Comparison of ENCODE assay signal across 8 mouse cellular contexts in the genomic region with DNA sequence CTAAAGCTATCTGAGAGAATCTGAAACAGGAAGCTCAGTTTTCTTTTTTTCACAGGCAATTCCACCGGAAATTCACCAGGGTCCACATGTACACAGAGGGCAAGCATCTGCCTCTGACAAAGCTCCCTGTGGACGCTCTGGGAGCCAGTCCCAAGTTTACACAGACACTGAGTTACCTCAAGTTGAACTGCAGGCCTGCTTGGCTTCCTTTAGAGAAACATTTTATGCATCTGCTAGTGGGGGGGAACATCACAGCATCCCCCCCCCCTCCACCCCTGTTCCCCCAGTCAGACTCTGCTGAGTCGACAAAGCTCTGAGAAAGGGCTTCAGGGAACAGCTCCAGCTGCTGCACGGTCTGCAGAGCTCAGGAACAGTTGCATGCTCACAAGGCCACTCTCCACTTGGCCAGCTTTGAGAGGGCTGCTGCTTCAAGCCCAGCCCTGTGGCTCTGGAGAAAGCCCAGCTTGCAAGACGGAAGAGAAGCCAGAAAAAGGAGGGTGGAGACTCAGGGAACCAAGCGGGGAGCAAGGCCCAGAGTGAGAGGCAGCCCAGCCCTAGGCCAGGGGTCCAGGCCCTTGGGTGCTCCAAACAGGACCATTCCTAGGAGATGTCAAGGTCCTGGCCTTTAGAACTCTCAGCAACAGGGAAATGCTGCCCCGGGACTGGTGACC. TPM values are rescaled to one million over a fixed set of nuclear protein-coding genes. Genes with fewer than 3 reads are reported as not detected.
DNase-seq lines count a peak whose midpoint lies in the region; ATAC-seq and TF ChIP-seq lines count a peak whose summit lies in the region.

No protein-coding gene starts in this region.

- no peak for TF ChIP-seq EP300 in stomach, postnatal 0 days (optimal IDR thresholded peaks at IDR 0.05)

- 22% methylated on average over 7 of the region's 7 CpGs for WGBS in hindbrain, embryonic 16.5 days
- WGBS in limb, embryonic 11.5 days, result 45% methylated on average over 7 of the region's 7 CpGs
- WGBS in stomach, postnatal 0 days, result 8% methylated on average over 7 of the region's 7 CpGs

- peak overlapping the region; percentile 87 for H3K4me2 ChIP-seq in hindbrain, embryonic 16.5 days (ENCODE audit: low read length)
- peak overlapping the region; percentile 87 for H3K4me2 ChIP-seq in limb, embryonic 11.5 days (ENCODE audit: low read depth, severe bottlenecking)
- H3K4me2 ChIP-seq in stomach, postnatal 0 days (replicated peaks; ENCODE audit: low read depth), result peak overlapping the region; percentile 93

- peak; percentile 53 for ATAC-seq in hindbrain, embryonic 16.5 days
- ATAC-seq in limb, embryonic 11.5 days (ENCODE audit: insufficient number of reproducible peaks, low FRiP score, low TSS enrichment, low read depth), result 0 out of 2 replicates have a peak, but pooled peaks have one; percentile 1
- peak; percentile 36 for ATAC-seq in megakaryocyte-erythroid progenitor cell, adult 5-6 weeks (replicated peaks; ENCODE audit: low FRiP score, low TSS enrichment, poor library complexity, severe bottlenecking)
- ATAC-seq in stomach, postnatal 0 days (ENCODE audit: low FRiP score, low TSS enrichment), result peak; percentile 57

- H3K27me3 ChIP-seq in hindbrain, embryonic 16.5 days (replicated peaks; ENCODE audit: control insufficient read depth, insufficient read depth, low read length), result no peaks in the 10 kb centered on the region
- no peaks in the 10 kb centered on the region for H3K27me3 ChIP-seq in limb, embryonic 11.5 days (ENCODE audit: control insufficient read depth, insufficient read depth, low read length)
- no peaks in the 10 kb centered on the region for H3K27me3 ChIP-seq in stomach, postnatal 0 days (ENCODE audit: control insufficient read depth, insufficient read depth, low read length)

- peak overlapping the region; percentile 95 for H3K9ac ChIP-seq in hindbrain, embryonic 16.5 days (ENCODE audit: low read depth, low read length)
- H3K9ac ChIP-seq in limb, embryonic 11.5 days (ENCODE audit: low read length), result no peak overlapping the region
- peak overlapping the region; percentile 87 for H3K9ac ChIP-seq in stomach, postnatal 0 days (ENCODE audit: low read length)

- intact Hi-C loops in left cerebral cortex, postnatal 10 days (cut with DNase I), result no loop called here

- H3K4me1 ChIP-seq in hindbrain, embryonic 16.5 days (ENCODE audit: control insufficient read depth, insufficient read depth, low read depth, low read length), result peaks cover 12% of the 10 kb centered on the region
- H3K4me1 ChIP-seq in limb, embryonic 11.5 days (ENCODE audit: control insufficient read depth, insufficient read depth, low read length), result peaks cover 7% of the 10 kb centered on the region; the same call in 1 of the 2 replicates
- 0 out of 2 replicates have a peak, but pooled peaks cover 2% of the 10 kb centered on the region for H3K4me1 ChIP-seq in stomach, postnatal 0 days (replicated peaks; ENCODE audit: control insufficient read depth, insufficient read depth)

- peak; percentile 13; the same call in 1 of the 2 replicates for TF ChIP-seq CTCF in stomach, postnatal 0 days (IDR thresholded peaks at IDR 0.05; ENCODE audit: low read depth)

- DNase-seq in left cerebral cortex, postnatal 10 days (ENCODE audit: extremely low spot score in 1 of 2, low spot score in 2 of 2), result peak; percentile 40 to 70
- DNase-seq in left cerebral cortex, adult 8-10 months (ENCODE audit: low spot score in 2 of 2), result no peak
- DNase-seq in cerebellum, postnatal 36 days, result peak; percentile 20 to 26
- peak; percentile 77 for DNase-seq in gastrocnemius, postnatal 25 days
- DNase-seq in limb, embryonic 11.5 days (ENCODE audit: low spot score), result no peak
- peak; percentile 56 for DNase-seq in stomach, postnatal 0 days (ENCODE audit: low spot score)

- H3K9me3 ChIP-seq in hindbrain, embryonic 16.5 days (ENCODE audit: control insufficient read depth, low read length), result no peaks in the 10 kb centered on the region
- no peaks in the 10 kb centered on the region for H3K9me3 ChIP-seq in limb, embryonic 11.5 days (ENCODE audit: control insufficient read depth, low read length)
- no peaks in the 10 kb centered on the region for H3K9me3 ChIP-seq in stomach, postnatal 0 days (ENCODE audit: control insufficient read depth, low read length)

- peak overlapping the region; percentile 84 for H3K4me3 ChIP-seq in hindbrain, embryonic 16.5 days (ENCODE audit: low read length)
- H3K4me3 ChIP-seq in limb, embryonic 11.5 days (ENCODE audit: low read depth, low read length), result peak overlapping the region; percentile 75
- H3K4me3 ChIP-seq in stomach, postnatal 0 days (ENCODE audit: low read depth, low read length), result peak overlapping the region; percentile 84

- H3K27ac ChIP-seq in hindbrain, embryonic 16.5 days (ENCODE audit: low read depth, low read length), result peak overlapping the region; percentile 58
- H3K27ac ChIP-seq in limb, embryonic 11.5 days (replicated peaks; ENCODE audit: low read depth, low read length), result no peak overlapping the region
- peak overlapping the region; percentile 95 for H3K27ac ChIP-seq in stomach, postnatal 0 days (replicated peaks)

- no peaks in the 10 kb centered on the region for H3K36me3 ChIP-seq in hindbrain, embryonic 16.5 days (ENCODE audit: control insufficient read depth, insufficient read depth, low read length)
- H3K36me3 ChIP-seq in limb, embryonic 11.5 days (ENCODE audit: control insufficient read depth, insufficient read depth, low read length), result no peaks in the 10 kb centered on the region
- no peaks in the 10 kb centered on the region for H3K36me3 ChIP-seq in stomach, postnatal 0 days (ENCODE audit: control insufficient read depth, insufficient read depth, low read length)

RNA-seq across cellular contexts. Expression of a gene that starts 1.5 kb away (rescaled TPM):
- total RNA-seq in left cerebral cortex, postnatal 10 days (2021), result 10 to 100 TPM; 15.0 to 15.8 TPM
- 10 to 100 TPM; 14.6 to 15.6 (median 15.3) TPM for total RNA-seq in left cerebral cortex, adult 8-10 months (2022)
- total RNA-seq in gastrocnemius, postnatal 25 days (2021), result 1 to 10 TPM; 4.7 to 8.2 TPM
- 5.1 and 6.3 TPM in 2 replicates for polyA plus RNA-seq in hindbrain, embryonic 16.5 days (2015; fragmentation: Nextera tagmentation; extraction: Ambion mirVana)
- 9.6 and 11.2 TPM in 2 replicates for polyA plus RNA-seq in limb, embryonic 11.5 days (2014; fragmentation: Nextera tagmentation; extraction: Ambion mirVana)
- 53.8 and 66.1 TPM in 2 replicates for total RNA-seq in megakaryocyte-erythroid progenitor cell, adult 5-6 weeks (2014; fragmentation: Nextera tagmentation)
- total RNA-seq in megakaryocyte-erythroid progenitor cell, adult 5-6 weeks (2017), result 31.2 and 33.1 TPM in 2 replicates
- 6.6 and 7.7 TPM in 2 replicates for polyA plus RNA-seq in stomach, postnatal 0 days (2015; fragmentation: Nextera tagmentation; extraction: Ambion mirVana)

Comparison
In these comparisons a context has a peak if more than half of its experiments do, and no peak if none do; other contexts are left out.
1. DNase-seq: peak in left cerebral cortex, postnatal 10 days (2 of 2), cerebellum, postnatal 36 days (2 of 2), gastrocnemius, postnatal 25 days (single experiment) and stomach, postnatal 0 days (single experiment); none in left cerebral cortex, adult 8-10 months (0 of 2) and limb, embryonic 11.5 days (single experiment).
2. ATAC-seq: peak in every context shown above with its lines; median percentile 57 in stomach, postnatal 0 days; 53 in hindbrain, embryonic 16.5 days; 36 in megakaryocyte-erythroid progenitor cell, adult 5-6 weeks; 1 in limb, embryonic 11.5 days.
3. Peak in every context shown above with its lines, with median percentiles within 50 percentile points of each other: H3K4me2 ChIP-seq and H3K4me3 ChIP-seq.